Mouse (Mus musculus): ENCODE results near the gene Ttll2. TPM values are rescaled to one million over a fixed set of nuclear protein-coding genes. Genes with fewer than 3 reads are reported as not detected.
"Not testable (repeated sequence)": the region's sequence is repeated elsewhere in the genome, so short reads cannot be mapped to it uniquely, and the experiment has no call there.

Ttll2 gene
- total RNA-seq, 2 experiments from 2014 or later = not detected

GRCm38 (mm10) chr17:7365615-7366014, 13.1 kb upstream of the Ttll2 start:
- DNase-seq (ENCODE audit: low spot score in 2 of 2) = not testable (repeated sequence)

GRCm38 (mm10) chr17:7360749-7361465, 8.4 kb upstream of the Ttll2 start:
- not testable (repeated sequence) for DNase-seq (ENCODE audit: low spot score in 2 of 2)

GRCm38 (mm10) chr17:7359806-7360205, 7.3 kb upstream of the Ttll2 start:
- DNase-seq (ENCODE audit: low spot score in 2 of 2) = not testable (repeated sequence)

- not testable (repeated sequence) for DNase-seq (ENCODE audit: low spot score in 2 of 2)
These were observed 3.7 kb downstream of the Ttll2 start for GRCm38 (mm10) chr17:7348765-7349164.

- not testable (repeated sequence) for DNase-seq (ENCODE audit: low spot score in 2 of 2)
These were observed 15.1 kb downstream of the Ttll2 start for GRCm38 (mm10) chr17:7337381-7337780.

DNA sequence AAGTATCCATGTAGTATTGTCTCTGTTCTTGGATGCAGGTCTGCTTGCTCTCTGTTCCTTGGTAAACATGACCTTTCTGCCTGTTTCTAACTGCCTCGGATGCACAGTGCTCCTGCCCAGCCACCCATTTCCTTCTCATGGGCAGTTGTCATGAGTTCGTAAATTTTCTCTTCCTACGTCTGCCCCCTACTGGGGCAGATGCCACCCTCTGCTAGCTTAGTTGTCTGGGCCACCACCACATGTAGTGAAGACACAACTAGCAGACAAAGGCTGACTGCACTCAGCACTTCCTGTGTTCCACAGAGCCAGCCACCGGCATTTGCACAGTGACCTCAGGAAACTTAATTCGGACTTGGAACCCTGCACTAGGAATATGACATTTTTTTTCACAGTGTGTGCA, 19.8 kb downstream of the Ttll2 start:
- not testable (repeated sequence) for DNase-seq (ENCODE audit: low spot score in 2 of 2)

GRCm38 (mm10) chr17:7326415-7326814, 26.1 kb downstream of the Ttll2 start:
- not testable (repeated sequence) for DNase-seq (ENCODE audit: low spot score in 2 of 2)

DNA sequence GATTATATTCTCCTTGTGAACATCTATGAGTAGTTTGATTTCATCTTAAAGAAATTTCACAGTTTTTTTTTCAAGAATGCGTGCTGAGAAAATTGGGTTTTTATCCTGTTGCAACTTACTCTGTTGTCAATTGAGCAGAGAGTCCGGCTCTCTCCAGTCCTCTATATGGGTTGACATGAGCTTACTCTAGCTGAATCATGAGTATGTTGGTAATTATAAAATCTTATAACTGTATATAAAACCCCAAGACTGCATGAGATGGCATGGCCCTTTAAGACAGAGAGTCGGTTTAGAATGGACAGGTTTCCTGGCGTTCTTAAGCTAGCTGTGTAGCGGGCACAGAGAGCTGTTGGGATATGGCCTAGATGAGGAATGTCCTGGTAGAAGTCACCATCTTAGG, 28.1 kb downstream of the Ttll2 start, which contains the start of gene Tcp10a:
Gene Tcp10a (plus strand): TSS at position 301 of the 400 bp plus-strand sequence.
- DNase-seq (ENCODE audit: low spot score in 2 of 2) = not testable (repeated sequence)

- DNase-seq (ENCODE audit: low spot score in 2 of 2) = not testable (repeated sequence)
These were observed 32.7 kb downstream of the Ttll2 start for GRCm38 (mm10) chr17:7319789-7320188.

- not testable (repeated sequence) for DNase-seq (ENCODE audit: low spot score in 2 of 2)
These were observed 36.7 kb downstream of the Ttll2 start for GRCm38 (mm10) chr17:7315693-7316382.

DNA sequence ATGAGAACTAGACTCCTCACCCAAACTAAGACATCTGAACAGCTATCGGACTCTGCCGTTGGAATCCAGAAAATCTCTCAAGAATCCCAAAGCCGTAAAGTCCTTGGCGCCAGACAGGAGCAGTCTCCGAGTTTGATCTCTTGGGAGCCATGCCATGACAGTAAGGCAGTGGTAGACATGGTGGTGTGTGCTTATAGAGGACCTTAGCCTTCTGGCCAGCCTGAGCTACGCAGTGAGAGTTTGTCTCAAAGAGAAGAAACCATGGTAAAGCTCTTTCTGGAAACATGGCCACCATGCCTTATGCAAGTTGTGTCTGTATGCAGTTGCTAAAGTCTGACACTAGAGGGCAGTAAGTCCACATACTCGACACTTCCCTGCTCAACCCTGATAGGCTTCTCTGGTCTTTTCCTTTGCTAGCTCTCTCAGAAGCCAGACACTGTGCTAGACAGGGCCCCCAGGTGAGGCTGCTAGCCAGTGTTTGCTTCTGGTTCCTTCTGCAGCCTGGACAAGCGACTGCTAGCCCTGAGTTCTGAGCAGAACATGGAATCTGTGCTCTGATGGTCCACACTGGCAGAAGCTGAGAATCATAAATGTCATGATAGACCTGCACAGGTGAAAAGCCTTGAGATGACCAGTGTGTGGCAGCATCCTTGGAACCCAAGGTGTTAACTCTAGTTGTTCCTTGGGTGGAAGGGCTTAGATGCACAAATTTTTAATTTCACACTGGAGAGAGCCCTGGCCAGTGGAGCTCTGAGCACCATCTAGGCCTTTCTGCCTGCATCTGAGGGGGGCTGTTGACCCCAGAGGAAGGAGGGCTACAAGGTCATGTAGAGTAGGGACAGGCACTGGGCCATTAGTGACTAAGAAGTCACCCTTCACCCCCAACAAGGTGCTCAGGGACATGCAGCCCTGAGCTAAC, 46.0 kb downstream of the Ttll2 start:
- DNase-seq (ENCODE audit: low spot score in 2 of 2) = peak; percentile 64 to 88

Other genes starting within 250 kb of the Ttll2 start
- gene Rps6ka2, start 182.6 kb downstream of the Ttll2 start, total RNA-seq (2021) = 10 to 100 TPM; 33.4 to 37.4 TPM
- under 1 TPM in 1 of 2 experiments, not detected in 1; 0.22 TPM for gene Tcp10a, start 28.1 kb downstream of the Ttll2 start, total RNA-seq (2021)
- not detected for gene Gm49630, start 19.3 kb upstream of the Ttll2 start, total RNA-seq (2021)
- gene Unc93a2, start 32.8 kb upstream of the Ttll2 start, total RNA-seq (2021) = under 1 TPM in 1 of 2 experiments, not detected in 1; 0.13 TPM

All from layer of hippocampus, adult 18-20 months (tissue).